Mouse (Mus musculus): ENCODE data around the gene Hist1h2bb. TPM values are rescaled to one million over a fixed set of nuclear protein-coding genes. Genes with fewer than 3 reads are reported as not detected.

The Hist1h2bb gene
- total RNA-seq (2023): 65.5 to 82.0 TPM (median 72.9 TPM) in 4 replicates

GRCm38 (mm10) chr13:23746201-23747080 lies at the start of gene Hist1h2bb:
Gene Hist1h2bb, plus strand, starts transcription at chr13:23746734.

GRCm38 (mm10) chr13:23698300-23698693 lies 48.2 kb upstream of the Hist1h2bb start, which contains the start of gene Hist1h4c:
Gene Hist1h4c, minus strand, starts transcription at chr13:23698454.

GRCm38 (mm10) chr13:23710374-23711089 lies 36.0 kb upstream of the Hist1h2bb start, which contains the start of gene Hfe:
Gene Hfe, minus strand, starts transcription at chr13:23710854.

GRCm38 (mm10) chr13:23738677-23739068 lies 7.9 kb upstream of the Hist1h2bb start, which contains the start of gene Hist1h1c:
Gene Hist1h1c, plus strand, starts transcription at chr13:23738808.

GRCm38 (mm10) chr13:23745381-23746161 lies 963 bp upstream of the Hist1h2bb start, which contains the start of gene Hist1h3c:
Gene Hist1h3c, minus strand, starts transcription at chr13:23745602.

GRCm38 (mm10) chr13:23750839-23751477 lies 4.4 kb downstream of the Hist1h2bb start, which contains the start of gene Hist1h2ab:
Gene Hist1h2ab, plus strand, starts transcription at chr13:23751126.

GRCm38 (mm10) chr13:23752067-23752741 lies 5.7 kb downstream of the Hist1h2bb start, which contains the start of gene Hist1h3b:
Gene Hist1h3b, plus strand, starts transcription at chr13:23752267.

GRCm38 (mm10) chr13:23756790-23757189 lies 10.3 kb downstream of the Hist1h2bb start, which contains the start of gene Hist1h4b:
Gene Hist1h4b, plus strand, starts transcription at chr13:23757013.

GRCm38 (mm10) chr13:23760972-23761864 lies 14.7 kb downstream of the Hist1h2bb start, which contains the start of gene Hist1h4a:
Gene Hist1h4a, minus strand, starts transcription at chr13:23761230.

GRCm38 (mm10) chr13:23761871-23762821 lies 15.6 kb downstream of the Hist1h2bb start, which contains the start of gene Hist1h3a:
Gene Hist1h3a, minus strand, starts transcription at chr13:23762386.

GRCm38 (mm10) chr13:23763586-23764323 lies 17.2 kb downstream of the Hist1h2bb start, which contains the start of gene Hist1h1a:
Gene Hist1h1a, plus strand, starts transcription at chr13:23763666.

GRCm38 (mm10) chr13:23769613-23770012 lies 23.1 kb downstream of the Hist1h2bb start, which contains the start of gene Trim38:
Gene Trim38, plus strand, starts transcription at chr13:23769913.

Other genes with a start within 250 kb of the Hist1h2bb start
- gene Hist1h4h, start 215.7 kb upstream of the Hist1h2bb start, total RNA-seq (2023): 312 to 413 TPM (median 355 TPM) in 4 replicates
- gene Hist1h2af, start 212.8 kb upstream of the Hist1h2bb start, total RNA-seq (2023): 8.2 to 18.3 TPM (median 14.4 TPM) in 4 replicates
- 4.0 to 5.5 TPM (median 4.9 TPM) in 3 of 4 replicates, not detected in the other for gene Hist1h3g, start 211.3 kb upstream of the Hist1h2bb start, total RNA-seq (2023)
- 9.7 to 15.7 TPM (median 11.4 TPM) in 4 replicates for gene Hist1h2bh, start 203.3 kb upstream of the Hist1h2bb start, total RNA-seq (2023)
- 116 to 135 TPM (median 127 TPM) in 4 replicates for gene Hist1h3f, start 202.7 kb upstream of the Hist1h2bb start, total RNA-seq (2023)
- 64.1 to 86.2 TPM (median 72.6 TPM) in 4 replicates for gene Hist1h4f, start 195.1 kb upstream of the Hist1h2bb start, total RNA-seq (2023)
- 20.7 to 25.2 TPM (median 22.9 TPM) in 4 replicates for gene Hist1h1d, start 193.5 kb upstream of the Hist1h2bb start, total RNA-seq (2023)
- 302 to 339 TPM (median 312 TPM) in 4 replicates for gene Hist1h3e, start 184.4 kb upstream of the Hist1h2bb start, total RNA-seq (2023)
- 20.2 to 28.2 TPM (median 23.3 TPM) in 4 replicates for gene Hist1h2ae, start 175.5 kb upstream of the Hist1h2bb start, total RNA-seq (2023)
- 455 to 535 TPM (median 493 TPM) in 4 replicates for gene Hist1h2bg, start 175.3 kb upstream of the Hist1h2bb start, total RNA-seq (2023)
- gene Hist1h2bf, start 172.5 kb upstream of the Hist1h2bb start, total RNA-seq (2023): 223 to 279 TPM (median 234 TPM) in 4 replicates
- gene Hist1h2ad, start 172.4 kb upstream of the Hist1h2bb start, total RNA-seq (2023): 18.6 to 61.8 TPM (median 42.9 TPM) in 4 replicates
- gene Hist1h3d, start 171.0 kb upstream of the Hist1h2bb start, total RNA-seq (2023): 33.1 to 41.7 TPM (median 35.9 TPM) in 4 replicates
- 149 to 174 TPM (median 170 TPM) in 4 replicates for gene Hist1h4d, start 165.1 kb upstream of the Hist1h2bb start, total RNA-seq (2023)
- gene Hist1h2be, start 125.6 kb upstream of the Hist1h2bb start, total RNA-seq (2023): 31.4 to 39.8 TPM (median 37.8 TPM) in 4 replicates
- 317 to 365 TPM (median 333 TPM) in 4 replicates for gene Hist1h1e, start 124.2 kb upstream of the Hist1h2bb start, total RNA-seq (2023)
- 9.3 to 10.9 TPM (median 9.8 TPM) in 4 replicates for gene Hist1h2ac, start 62.8 kb upstream of the Hist1h2bb start, total RNA-seq (2023)
- 16.6 to 23.0 TPM (median 18.7 TPM) in 4 replicates for gene Hist1h2bc, start 62.5 kb upstream of the Hist1h2bb start, total RNA-seq (2023)
- 0.67 to 1.3 TPM in 2 of 4 replicates, not detected in the others for gene Hist1h1t, start 50.9 kb upstream of the Hist1h2bb start, total RNA-seq (2023)
- gene Hist1h4c, start 48.3 kb upstream of the Hist1h2bb start, total RNA-seq (2023): 174 to 205 TPM (median 189 TPM) in 4 replicates
- gene Hfe, start 35.9 kb upstream of the Hist1h2bb start, total RNA-seq (2023): 0.48 to 1.5 TPM (median 1.1 TPM) in 4 replicates
- 857 to 1,008 TPM (median 880 TPM) in 4 replicates for gene Hist1h1c, start 7.9 kb upstream of the Hist1h2bb start, total RNA-seq (2023)
- 9.0 to 14.7 TPM (median 11.7 TPM) in 4 replicates for gene Hist1h3c, start 1.1 kb upstream of the Hist1h2bb start, total RNA-seq (2023)
- gene Hist1h2ab, start 4.4 kb downstream of the Hist1h2bb start, total RNA-seq (2023): 38.9 to 112 TPM (median 74.0 TPM) in 4 replicates
- gene Hist1h3b, start 5.5 kb downstream of the Hist1h2bb start, total RNA-seq (2023): 29.5 to 64.1 TPM (median 35.4 TPM) in 4 replicates
- 81.8 to 123 TPM (median 110 TPM) in 4 replicates for gene Hist1h4b, start 10.3 kb downstream of the Hist1h2bb start, total RNA-seq (2023)
- 189 to 269 TPM (median 202 TPM) in 4 replicates for gene Hist1h4a, start 14.5 kb downstream of the Hist1h2bb start, total RNA-seq (2023)
- 385 to 444 TPM (median 390 TPM) in 4 replicates for gene Hist1h3a, start 15.7 kb downstream of the Hist1h2bb start, total RNA-seq (2023)
- 35.5 to 38.6 TPM (median 37.0 TPM) in 4 replicates for gene Hist1h1a, start 16.9 kb downstream of the Hist1h2bb start, total RNA-seq (2023)
- not detected in 4 replicates for gene Trim38, start 23.2 kb downstream of the Hist1h2bb start, total RNA-seq (2023)
- gene Slc17a2, start 60.3 kb downstream of the Hist1h2bb start, total RNA-seq (2023): not detected in 4 replicates
- gene Slc17a3, start 92.7 kb downstream of the Hist1h2bb start, total RNA-seq (2023): not detected in 4 replicates
- not detected in 4 replicates for gene Slc17a1, start 121.0 kb downstream of the Hist1h2bb start, total RNA-seq (2023)
- not detected in 4 replicates for gene Slc17a4, start 168.3 kb downstream of the Hist1h2bb start, total RNA-seq (2023)
- gene Hist1h2ba, start 187.4 kb downstream of the Hist1h2bb start, total RNA-seq (2023): not detected in 4 replicates
- gene Hist1h2aa, start 187.7 kb downstream of the Hist1h2bb start, total RNA-seq (2023): not detected in 4 replicates
- not detected in 4 replicates for gene Scgn, start 244.5 kb downstream of the Hist1h2bb start, total RNA-seq (2023)

Data from B cell, adult 62 days (primary cell).